Mouse (Mus musculus): ENCODE measurements around the gene Gtpbp3.

Gene Gtpbp3

GRCm38 (mm10) chr8:71469411-71469810 lies 18.5 kb upstream of the Gtpbp3 start:
- no peak for DNase-seq (ENCODE audit: extremely low read depth, low read depth, low spot score)

DNA sequence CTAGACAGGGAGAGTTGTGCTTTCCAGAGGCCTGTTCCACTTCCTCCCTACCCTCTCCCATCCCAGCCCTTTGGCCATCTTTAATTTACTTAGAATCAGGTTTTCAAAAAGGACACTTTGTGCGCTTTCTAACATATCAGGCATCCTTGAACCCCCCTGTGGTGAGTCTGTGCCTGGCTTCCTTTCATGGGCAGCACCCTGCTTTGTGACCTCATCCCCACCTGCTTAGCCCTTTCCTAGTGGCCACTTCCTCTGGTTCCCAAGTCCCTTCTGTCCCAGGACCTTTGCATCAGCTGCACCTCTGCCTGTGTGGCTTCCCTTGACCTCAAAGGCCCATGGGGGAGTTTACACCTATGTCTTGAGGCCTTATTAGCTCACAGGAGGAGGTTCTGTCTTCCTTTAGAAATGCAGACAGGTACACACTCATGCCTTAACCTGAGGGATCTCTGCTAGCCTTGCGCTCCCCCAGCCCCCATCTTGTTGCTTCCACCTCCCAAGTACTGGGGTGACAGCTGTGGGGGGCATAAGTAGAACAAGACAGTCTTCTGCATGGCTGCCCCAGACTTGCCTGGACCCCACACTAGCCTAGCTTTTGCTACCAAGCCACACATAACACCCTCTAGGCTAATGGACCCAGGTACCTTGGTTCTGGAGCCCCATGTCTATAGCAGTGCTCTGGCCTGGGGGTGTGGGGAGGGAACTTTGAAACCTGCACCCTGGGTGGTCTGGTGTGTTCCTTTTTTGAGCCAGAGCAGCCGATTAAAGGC lies 17.6 kb upstream of the Gtpbp3 start:
- no peak for DNase-seq (ENCODE audit: extremely low read depth, low read depth, low spot score)

- DNase-seq (ENCODE audit: extremely low read depth, low read depth, low spot score): no peak
Observed at GRCm38 (mm10) chr8:71470913-71471255, 17.0 kb upstream of the Gtpbp3 start.

DNA sequence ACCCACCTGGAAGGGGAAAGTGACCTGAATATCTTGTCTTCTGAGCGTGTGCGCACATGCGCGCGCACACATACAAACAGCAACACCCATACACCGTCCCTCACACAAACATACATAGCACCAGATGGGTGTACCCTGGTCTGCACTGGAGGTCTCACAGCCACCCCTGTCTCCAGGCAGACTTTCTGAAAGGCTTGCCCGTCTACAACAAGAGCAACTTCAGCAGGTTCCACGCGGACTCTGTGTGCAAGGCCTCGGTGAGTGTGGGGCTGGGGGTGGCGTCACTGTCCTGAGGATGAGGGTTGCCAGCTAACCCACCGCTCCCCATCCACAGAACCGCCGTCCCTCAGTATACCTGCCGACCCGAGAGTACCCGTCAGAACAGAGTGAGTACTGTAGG lies 16.0 kb upstream of the Gtpbp3 start:
- DNase-seq (ENCODE audit: extremely low read depth, low read depth, low spot score): no peak

GRCm38 (mm10) chr8:71472601-71473386 lies 15.1 kb upstream of the Gtpbp3 start:
- DNase-seq (ENCODE audit: extremely low read depth, low read depth, low spot score): no peak

DNA sequence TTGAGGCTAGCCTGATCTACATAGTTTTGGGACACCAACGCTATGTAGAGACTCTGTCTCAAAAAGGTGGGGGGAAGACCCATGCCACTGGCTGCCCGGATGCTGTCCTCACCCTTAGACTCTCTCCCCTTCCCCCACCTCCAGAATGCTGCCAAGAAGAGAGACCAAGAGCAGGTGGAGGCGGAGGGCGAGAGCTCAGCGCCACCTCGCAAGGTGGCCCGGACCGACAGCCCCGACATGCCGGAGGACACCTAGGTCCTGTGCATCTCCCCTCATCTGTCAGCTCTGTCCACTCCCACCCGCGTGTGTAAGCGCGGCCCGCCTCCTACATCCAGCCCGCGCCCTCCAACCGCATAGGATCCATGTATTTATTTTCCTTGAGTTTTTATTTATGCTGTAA lies 13.6 kb upstream of the Gtpbp3 start:
- DNase-seq (ENCODE audit: extremely low read depth, low read depth, low spot score): no peak

DNA sequence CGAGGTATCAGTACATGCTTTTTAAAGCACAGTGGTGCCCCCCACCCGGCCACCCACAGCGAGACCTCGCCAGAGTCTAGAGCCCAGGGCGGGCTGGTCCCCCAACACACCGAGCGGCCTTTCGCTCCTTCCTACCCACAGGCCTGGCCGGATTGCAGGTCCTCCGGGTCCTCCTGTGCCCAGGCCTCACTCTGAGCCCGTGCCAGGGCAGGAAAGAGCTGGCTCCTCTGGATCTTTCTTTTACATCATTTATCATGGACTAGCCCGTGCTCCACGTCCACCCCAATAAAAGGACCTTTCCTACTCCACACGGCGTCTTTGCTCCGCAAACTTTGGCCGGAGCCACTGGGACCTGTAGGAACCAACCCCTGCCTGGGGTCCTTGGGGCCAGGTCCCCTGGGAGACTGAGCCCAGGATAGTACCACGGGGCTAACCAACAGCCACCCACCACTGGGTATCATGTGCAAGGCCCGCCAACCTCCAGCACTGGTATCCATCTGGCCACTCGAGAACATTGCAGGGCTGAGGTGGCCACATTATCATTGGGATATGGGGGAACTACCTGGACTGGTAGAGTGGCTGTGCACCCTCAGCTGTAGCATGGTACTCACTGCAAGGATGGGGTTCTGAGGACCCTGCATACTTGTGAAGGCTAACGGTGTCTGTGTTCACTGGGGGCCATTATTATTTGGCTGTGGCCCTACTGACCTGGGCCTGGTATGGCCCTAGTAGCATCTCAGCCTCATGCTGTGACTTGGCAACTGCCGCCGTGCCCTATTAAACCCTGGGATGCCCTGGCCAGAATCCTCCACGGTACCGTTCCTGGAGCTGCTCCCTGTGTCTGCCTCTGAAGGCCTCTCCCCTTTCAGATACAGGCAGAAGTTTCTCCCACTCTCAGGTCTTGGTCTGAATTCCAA lies 12.9 kb upstream of the Gtpbp3 start:
- DNase-seq (ENCODE audit: extremely low read depth, low read depth, low spot score): no peak

GRCm38 (mm10) chr8:71475702-71476075 lies 12.2 kb upstream of the Gtpbp3 start:
- no peak for DNase-seq (ENCODE audit: extremely low read depth, low read depth, low spot score)

GRCm38 (mm10) chr8:71476099-71476940 lies 11.6 kb upstream of the Gtpbp3 start:
- DNase-seq (ENCODE audit: extremely low read depth, low read depth, low spot score): no peak

- DNase-seq (ENCODE audit: extremely low read depth, low read depth, low spot score): no peak
Observed at GRCm38 (mm10) chr8:71477196-71477845, 10.6 kb upstream of the Gtpbp3 start.

- DNase-seq (ENCODE audit: extremely low read depth, low read depth, low spot score): no peak
Observed at GRCm38 (mm10) chr8:71478943-71479342, 9.0 kb upstream of the Gtpbp3 start.

DNA sequence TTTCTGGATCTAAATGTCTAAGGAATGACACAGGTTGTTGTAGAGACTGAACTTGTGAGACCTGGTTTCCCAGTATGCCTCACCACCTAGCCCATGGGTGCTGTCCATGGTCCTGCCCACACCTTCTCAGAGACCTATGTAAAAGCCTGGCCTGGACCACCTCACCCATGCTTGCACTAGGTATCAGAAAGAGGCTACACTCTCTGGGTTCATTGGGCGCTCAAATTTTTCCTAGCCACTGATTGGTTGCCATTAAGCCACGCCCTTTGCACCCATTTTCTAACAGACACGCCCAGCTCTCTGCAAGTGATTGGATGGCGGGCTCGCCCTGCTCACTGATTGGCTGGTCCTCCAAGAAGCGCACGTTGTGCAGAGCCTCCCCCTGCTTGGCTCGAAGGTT lies 4.0 kb upstream of the Gtpbp3 start:
- DNase-seq (ENCODE audit: extremely low read depth, low read depth, low spot score): no peak

DNA sequence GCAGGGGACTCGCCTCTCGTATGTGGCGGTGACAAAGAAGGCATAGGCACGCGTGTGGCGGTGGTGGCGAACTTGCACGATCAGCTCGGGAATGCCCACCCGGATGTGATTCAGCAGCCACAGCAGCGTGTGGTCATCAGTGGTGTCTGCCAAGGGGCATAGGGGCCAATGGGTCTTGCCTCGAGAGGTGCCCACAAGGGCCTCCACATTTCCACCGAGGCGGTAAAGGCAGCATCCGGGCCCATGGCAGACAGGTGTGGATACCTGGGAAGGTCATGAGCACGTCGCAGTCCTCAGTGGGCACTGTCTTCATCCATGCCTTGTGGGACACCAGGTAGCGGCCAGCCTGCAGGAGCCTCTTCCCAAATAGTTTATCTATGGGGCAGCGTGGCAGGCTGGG lies 3.2 kb upstream of the Gtpbp3 start:
- no peak for DNase-seq (ENCODE audit: extremely low read depth, low read depth, low spot score)

DNA sequence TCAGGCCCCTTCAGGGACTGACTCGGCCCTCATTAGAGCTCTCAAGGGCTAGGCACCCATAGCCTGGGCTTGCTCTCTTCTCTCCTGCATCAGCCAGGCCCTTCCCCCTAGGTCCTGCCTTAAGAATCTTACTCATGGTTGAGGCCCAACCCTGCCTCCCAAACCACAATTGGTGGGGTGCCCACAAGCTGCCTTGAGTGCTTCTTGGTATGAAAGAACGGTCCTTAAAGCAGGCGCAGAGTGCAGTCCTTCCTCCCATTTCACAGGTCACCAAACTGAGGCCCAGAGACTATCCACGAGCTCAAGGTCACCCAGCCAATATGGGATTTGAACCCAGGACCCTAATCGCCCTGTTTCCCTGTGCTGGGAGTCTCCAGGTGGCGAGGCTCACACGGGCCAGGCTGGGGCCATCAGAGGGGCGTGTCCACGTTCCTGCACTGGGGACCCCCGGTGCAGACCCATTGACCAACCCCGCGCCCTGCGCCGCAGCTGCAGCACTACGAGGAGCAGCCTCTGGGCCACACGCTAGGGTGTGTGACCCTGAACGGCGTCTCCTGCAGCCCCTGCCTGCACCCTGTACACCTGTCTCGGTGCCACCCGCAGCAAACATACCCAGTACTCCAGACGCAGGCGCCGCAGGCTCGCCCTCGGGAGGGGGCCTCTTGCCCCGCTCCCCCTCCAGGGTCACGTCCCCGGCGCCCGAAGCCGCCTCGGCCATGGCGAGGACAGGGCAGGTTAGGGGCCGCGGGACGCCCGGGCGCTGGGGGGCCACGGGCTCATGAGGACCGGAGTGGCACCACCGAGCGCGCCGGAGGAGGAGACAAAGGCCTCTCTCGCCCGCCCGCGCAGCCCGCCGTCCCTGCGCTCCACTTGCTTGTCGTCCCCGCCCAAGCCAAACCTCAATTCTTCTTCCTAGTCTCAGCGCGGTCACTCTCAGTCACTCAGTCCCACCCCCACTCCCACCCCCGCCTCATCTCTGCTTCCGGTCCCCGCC lies 2.5 kb upstream of the Gtpbp3 start, which contains the start of gene Ano8:
TSS of gene Ano8 (minus strand) at position 822 of the 994 bp plus-strand sequence.
- DNase-seq (ENCODE audit: extremely low read depth, low read depth, low spot score): no peak

DNA sequence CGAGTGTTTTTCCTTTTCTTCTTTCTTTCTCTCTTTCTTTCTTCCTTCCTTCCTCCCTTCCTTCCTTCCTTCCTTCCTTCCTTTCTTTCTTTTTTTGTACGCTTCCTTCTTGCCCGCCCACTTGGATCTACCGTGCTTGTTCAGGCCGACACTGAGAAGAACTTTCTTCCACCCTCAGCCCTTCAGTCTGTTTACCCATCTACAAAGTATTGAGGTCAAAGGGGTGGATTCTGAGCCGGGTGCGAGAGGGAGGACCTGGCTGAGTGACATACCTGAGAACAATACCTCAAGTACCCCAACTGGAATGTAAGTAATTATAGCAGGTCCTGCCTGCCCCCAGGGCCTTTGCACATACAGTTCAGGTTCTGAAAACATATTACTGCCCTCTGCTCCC lies 1.8 kb upstream of the Gtpbp3 start:
- DNase-seq (ENCODE audit: extremely low read depth, low read depth, low spot score): no peak

DNA sequence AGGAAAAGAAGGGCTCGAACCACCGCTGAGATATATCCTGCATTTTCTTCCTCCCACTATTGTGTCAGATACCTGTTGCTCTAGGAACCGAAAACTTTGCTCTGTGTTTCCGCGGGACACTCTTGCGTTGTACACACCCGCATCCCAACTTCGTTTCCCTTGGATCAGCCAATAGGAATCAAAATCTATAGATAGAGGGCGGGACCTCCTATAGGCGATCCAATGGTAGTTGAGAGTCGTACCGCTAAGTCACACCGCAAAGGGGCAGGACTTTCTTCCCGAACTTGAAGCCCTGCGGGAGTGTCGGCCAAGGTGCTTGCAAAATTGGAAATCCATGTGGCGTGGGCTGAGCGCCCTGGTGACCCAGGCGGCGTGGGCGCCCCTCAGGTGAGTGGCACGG lies 551 bp downstream of the Gtpbp3 start:
- DNase-seq (ENCODE audit: extremely low read depth, low read depth, low spot score): peak; percentile 93

- DNase-seq (ENCODE audit: extremely low read depth, low read depth, low spot score): no peak
Observed at GRCm38 (mm10) chr8:71495039-71495438, 7.1 kb downstream of the Gtpbp3 start.

- DNase-seq (ENCODE audit: extremely low read depth, low read depth, low spot score): no peak
Observed at GRCm38 (mm10) chr8:71495811-71496210, 7.9 kb downstream of the Gtpbp3 start.

- DNase-seq (ENCODE audit: extremely low read depth, low read depth, low spot score): no peak
Observed at GRCm38 (mm10) chr8:71496481-71496880, 8.6 kb downstream of the Gtpbp3 start.

All from fat pad, adult 2 months (tissue).